Mouse (Mus musculus) right cerebral cortex, adult 18-20 months (tissue): Measurements from ENCODE around the gene Hist1h3d.
"Not testable (repeated sequence)": the region's sequence is repeated elsewhere in the genome, so short reads cannot be mapped to it uniquely, and the experiment has no call there.

ENCODE experiments used
- DNase-seq: peaks from one replicate; pipeline ENCODE4 v3.0.0; 2022; ENCODE audit warnings: mixed read lengths

The Hist1h3d gene

DNA sequence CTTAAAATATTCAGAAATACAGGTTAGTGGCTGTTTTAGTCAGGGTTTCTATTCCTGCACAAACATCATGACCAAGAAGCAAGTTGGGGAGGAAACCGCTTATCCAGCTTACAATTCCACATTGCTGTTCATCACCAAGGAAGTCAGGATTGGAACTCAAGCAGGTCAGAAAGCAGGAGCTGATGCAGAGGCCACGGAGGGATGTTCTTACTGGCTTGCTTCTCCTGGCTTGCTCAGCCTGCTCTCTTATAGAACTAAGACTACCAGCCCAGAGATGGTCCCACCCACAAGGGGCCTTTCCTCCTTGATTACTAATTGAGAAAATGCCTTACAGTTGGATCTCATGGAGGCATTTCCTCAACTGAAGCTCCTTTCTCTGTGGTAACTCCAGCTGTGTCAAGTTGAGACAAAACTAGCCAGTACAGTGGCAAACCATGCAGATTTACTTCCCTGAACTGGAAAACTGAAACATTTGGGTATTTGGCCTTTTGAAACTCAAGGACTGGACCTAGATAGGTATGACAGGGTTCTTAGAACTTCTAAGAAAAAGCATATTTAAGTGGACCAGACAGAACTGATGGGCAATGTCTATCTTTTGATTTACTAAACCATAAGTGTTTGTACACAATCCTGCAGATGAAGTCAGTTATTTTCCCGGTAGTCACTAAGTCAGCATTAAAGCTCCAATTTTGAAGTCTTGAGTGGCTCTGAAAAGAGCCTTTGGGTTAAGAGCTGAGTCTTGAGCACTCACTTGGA lies 33.2 kb upstream of the Hist1h3d start:
- not testable (repeated sequence) for DNase-seq

DNA sequence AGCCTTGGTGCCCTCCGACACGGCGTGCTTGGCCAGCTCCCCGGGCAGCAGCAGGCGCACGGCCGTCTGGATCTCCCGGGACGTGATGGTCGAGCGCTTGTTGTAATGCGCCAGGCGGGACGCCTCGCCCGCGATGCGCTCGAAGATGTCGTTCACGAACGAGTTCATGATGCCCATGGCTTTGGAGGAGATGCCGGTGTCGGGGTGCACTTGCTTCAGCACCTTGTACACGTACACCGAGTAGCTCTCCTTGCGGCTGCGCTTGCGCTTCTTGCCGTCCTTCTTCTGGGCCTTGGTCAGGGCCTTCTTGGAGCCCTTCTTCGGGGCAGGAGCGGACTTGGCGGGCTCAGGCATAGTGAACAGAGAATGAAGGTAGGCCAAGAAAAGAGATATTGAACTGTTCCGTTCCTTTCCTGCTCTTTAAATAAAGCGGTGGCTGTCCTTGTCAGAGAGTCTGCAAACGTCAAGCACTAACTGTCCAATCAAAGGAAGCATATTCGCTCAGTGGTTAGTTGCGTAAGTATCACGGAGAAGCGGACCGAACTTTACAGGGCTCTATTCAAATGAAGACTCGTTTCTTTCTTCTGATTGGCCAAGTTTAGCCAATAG lies 32.5 kb upstream of the Hist1h3d start, which contains the start of gene Hist1h2bh:
Gene Hist1h2bh, minus strand, starts transcription at position 394 of the 609 bp plus-strand sequence.
- DNase-seq: peak; percentile 89

DNA sequence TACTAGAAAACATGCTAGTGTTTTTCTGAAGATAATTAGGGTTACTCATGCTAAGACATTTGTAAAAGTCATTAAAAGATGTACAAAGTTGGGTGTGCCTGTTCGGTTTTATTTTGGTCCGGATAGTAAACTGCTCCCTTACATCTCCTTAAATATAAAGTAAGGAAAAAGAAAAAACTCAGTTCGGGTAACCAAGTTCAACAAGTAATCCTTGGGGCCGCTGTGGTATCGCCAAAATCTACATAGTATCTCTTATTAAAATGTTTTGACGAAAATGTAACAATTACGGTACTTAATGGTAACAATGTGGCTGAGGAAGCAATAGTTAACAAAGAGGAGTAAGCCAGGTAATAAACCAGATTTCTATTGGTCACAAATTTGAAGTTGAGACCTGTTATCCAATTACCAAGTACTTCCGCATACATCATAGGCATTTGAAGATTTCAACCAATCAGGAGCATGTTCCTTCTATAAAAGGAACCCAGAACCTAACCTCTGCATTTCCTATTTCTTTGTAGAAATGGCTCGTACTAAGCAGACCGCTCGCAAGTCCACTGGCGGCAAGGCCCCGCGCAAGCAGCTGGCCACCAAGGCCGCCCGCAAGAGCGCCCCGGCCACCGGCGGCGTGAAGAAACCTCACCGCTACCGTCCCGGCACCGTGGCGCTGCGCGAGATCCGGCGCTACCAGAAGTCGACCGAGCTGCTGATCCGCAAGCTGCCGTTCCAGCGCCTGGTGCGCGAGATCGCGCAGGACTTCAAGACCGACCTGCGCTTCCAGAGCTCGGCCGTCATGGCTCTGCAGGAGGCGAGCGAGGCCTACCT lies 31.4 kb upstream of the Hist1h3d start, which contains the start of gene Hist1h3f:
Gene Hist1h3f, plus strand, starts transcription at position 88 of the 822 bp plus-strand sequence.
- peak; percentile 83 for DNase-seq

DNA sequence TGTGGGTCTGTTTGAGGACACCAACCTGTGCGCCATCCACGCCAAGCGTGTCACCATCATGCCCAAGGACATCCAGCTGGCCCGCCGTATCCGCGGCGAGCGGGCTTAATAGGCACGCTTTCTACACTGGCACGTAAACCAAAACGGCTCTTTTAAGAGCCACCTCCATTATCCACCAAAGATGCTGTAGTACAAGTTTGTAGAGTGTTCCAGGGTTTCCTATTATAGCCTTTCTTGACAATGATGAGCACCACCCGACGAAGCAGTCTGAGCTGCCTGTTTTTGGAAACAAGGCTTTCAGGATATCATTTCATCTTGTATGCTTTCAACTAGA lies 30.8 kb upstream of the Hist1h3d start:
- DNase-seq: not testable (repeated sequence)

DNA sequence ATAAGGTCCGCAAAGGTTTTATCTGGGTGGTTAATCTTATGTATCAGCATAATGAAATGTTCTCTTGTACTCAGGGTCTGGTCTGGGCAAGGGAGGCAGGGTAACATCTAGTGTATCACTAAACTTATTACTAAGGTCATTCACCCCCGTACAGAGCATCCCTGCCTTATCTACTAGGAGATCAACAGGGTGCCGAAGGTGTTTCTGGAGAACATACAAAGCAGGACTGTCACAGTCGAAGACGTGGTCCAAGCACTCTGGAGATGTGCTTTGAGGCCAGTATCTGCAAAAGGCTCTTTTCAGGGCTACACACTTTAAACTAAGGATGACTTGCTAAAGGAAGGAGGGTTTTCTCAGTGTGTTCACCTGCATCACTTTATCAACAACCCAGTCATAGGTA lies 28.9 kb upstream of the Hist1h3d start:
- no peak for DNase-seq

DNA sequence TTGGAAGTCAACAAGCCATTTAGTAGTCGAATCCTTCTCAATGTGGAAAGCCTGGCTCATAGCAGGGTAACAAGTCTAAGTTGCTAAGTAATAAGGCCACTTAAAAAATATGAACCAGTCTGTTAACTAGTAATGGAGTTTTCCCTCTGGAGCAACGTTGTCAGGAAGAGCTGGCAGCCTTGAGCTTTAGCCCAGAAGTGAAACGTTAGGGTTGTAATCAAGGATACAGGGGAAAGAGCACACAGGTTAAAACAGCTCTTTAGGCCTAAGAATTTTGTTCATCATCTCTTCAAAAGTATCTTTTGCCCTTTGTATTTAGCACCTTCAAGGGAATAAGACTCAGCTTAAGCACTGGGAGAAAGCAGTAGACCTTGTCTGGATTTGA lies 24.8 kb upstream of the Hist1h3d start:
- no peak for DNase-seq

DNA sequence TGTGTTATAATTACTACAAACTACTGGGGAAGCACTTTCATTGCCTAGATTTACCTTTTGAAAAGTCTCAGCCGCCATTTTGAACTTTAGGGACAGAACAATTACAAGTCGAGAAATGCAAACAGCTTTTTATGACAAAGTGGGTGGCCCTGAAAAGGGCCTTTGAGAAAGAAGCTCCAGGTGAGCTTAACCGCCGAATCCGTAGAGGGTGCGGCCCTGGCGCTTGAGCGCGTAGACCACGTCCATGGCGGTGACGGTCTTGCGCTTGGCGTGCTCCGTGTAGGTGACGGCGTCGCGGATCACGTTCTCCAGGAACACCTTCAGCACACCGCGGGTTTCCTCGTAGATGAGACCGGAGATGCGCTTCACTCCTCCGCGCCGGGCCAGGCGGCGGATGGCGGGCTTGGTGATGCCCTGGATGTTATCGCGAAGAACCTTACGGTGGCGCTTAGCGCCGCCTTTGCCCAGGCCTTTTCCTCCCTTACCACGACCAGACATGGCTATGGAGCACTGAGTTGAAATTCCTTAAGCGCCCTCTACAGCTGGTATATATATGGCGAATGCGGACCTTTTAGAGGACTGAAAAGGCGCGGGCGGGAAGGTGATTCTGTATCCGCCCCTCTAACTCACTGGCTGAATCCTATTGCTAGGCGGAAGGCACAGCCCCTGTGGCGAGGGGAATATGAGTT lies 24.3 kb upstream of the Hist1h3d start, which contains the start of gene Hist1h4f:
Gene Hist1h4f, minus strand, starts transcription at position 503 of the 689 bp plus-strand sequence.
- DNase-seq: peak; percentile 93

DNA sequence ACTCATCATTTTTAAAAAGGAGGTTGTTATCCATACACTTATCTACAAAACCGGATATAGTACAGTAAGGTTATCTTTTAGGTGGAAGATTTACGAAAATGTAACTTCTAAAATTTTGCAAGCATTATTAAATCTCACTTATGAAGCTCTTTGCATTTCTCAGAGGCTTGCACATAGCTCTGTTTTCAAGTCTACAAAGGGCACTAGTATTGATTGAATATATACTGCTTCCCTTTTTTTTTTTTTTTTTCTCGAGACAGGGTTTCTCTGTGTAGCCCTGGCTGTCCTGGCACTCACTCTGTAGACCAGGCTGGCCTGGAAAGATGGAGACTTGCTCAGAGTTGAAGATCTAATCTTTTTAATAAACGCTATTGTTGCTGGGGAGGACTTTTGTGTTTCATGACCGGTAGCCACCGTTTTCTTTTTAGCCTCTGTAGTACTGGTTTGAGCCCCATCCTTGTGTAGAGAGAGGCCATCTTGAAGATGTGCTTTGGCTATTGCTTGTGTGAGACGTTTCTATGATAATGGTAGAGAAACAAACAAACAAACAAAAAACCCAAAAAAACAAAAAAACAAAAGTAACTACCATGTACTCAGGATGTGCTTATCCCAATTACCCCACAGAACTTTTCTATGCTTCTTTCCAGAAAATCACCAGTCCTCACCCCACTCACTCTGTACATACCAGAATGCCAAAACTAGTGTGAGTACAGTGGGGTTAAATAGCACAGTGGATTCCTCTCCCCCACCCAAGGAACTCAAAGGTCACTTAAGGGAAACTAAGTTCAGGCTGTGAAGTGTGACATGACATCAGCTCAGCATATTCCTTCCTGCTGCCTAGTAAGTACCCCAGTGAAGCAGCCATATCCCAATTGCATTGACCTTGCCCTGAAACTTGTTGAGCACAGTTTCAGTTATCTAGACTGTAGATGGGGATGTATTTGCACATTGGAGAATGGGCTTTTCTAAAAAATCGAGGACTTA lies 23.3 kb upstream of the Hist1h3d start:
- no peak for DNase-seq

DNA sequence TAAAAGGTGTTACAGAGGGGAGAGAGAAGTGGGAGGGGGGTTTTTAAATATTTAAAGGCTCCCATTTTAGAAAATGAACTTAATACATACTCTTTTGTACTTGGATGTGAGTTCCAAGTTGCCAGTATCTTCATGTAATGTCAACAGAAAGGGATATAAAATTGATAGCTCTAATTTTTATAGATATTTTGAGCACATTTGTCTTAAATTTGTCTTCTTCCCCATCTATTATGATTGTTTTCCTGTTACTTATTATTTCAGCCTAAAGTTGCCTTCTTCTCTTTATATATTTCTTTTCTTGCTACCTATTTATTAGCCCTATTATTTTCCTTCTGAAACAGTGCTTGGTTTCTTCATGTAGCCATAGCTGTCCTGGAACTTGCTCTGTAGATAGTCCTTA lies 22.6 kb upstream of the Hist1h3d start, which contains the start of gene Hist1h1d:
Gene Hist1h1d, plus strand, starts transcription at position 301 of the 400 bp plus-strand sequence.
- no peak for DNase-seq

DNA sequence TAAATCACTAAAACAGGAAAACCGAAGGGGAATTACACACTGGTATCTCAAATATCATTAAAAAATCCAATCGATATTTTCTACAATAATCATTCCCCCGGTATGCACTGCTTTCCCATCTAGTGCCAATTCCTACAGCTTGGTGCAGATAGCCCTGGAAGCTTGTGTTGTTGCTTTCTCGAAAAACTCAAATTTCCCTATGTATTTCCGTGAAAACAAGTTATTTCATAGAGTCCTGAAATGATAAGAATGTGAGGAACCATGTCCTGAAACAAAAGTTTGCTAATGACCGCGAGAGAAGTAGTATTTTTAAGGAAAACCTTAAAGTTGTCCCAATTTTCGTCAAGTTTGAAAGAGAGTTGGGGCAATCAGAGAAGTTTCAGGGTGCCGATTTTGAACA lies 21.2 kb upstream of the Hist1h3d start:
- no peak for DNase-seq

DNA sequence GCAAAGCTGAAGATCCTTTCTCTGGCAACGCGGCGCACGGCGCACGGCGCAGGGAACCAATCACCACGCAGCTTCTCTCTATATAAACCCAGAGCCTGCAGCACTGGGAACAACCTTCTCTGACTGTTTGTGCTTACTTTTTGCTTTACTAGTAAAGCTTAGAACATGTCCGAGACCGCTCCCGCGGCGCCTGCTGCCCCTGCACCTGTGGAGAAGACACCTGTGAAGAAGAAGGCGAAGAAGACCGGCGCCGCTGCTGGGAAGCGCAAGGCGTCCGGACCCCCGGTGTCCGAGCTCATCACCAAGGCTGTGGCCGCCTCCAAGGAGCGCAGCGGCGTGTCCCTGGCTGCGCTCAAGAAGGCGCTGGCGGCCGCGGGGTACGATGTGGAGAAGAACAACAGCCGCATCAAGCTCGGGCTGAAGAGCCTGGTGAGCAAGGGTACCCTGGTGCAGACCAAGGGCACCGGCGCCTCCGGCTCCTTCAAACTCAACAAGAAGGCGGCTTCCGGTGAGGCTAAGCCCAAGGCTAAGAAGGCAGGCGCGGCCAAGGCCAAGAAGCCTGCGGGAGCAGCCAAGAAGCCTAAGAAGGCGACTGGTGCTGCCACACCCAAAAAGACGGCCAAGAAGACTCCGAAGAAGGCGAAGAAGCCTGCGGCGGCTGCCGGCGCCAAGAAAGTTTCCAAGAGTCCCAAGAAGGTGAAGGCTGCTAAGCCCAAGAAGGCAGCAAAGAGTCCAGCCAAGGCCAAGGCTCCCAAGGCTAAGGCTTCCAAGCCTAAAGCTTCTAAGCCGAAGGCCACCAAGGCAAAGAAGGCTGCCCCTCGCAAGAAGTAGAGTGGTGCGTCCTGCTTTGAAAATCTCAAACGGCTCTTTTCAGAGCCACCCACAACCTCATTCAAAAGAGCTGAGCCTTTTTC lies 20.4 kb upstream of the Hist1h3d start:
- peak; percentile 86 for DNase-seq

DNA sequence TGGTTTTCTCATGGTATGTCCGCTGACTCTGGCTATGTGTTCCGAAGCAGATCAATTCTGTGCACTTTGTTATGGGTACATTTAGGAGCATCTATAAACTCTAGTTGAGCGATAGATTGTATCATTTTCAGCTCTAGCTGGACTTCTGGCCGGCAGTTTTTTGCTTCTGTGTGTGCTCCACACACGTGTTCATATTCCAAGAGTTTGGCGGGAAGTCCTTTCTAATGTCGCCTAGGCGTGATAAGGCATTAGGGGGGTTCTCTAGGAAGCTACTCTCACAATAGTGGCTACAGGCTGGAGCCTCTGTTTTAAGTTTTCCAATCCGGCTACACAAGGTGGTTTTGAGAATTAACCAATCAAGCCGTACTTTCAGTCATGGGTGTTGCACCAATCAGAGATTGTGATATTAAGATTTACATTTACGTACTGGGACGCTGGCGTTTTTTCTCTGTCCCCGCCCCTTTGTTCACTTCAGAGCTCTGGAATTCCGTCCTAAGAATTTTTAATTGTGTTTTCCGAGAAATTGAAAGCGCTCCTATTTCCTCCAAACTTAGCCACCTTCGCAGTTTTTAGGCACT lies 19.6 kb upstream of the Hist1h3d start:
- DNase-seq: peak; percentile 80

DNA sequence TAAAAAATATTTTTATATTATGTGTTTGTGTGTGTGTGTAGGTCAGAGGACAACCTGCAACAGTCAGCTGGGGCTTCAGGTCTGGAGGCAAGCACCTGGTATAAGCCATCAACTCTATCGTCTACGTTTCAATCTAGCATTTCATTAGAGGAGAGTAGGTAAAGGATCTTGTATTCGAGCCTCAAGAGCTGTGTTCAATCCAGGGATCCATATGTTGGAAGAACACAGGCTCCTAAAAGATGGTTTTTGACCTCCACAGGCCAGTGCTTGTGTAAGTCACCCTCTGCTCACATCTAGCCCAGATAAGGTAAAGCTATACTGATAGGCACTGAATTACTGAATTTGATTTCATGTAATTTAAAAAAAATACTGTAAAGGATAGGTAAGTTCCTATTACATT lies 18.7 kb upstream of the Hist1h3d start:
- DNase-seq: no peak

DNA sequence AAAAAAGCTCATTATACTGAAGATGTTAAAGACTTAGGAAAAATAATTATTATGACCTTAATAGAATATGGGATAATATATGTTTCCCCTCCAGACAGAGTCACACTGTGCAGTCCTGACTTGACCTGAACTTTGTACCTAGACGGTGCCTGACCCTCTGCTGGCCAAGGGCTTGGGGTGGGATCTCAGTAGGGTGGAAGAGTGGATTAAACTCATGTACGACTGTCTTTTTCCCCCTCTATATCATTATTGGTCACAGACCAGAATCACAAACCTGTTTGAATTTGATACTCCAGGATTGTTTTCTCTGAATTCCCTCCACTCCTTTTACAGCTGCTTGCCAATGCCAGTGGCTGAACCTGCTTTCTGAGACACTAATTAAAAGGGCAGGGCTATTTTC lies 14.9 kb upstream of the Hist1h3d start:
- DNase-seq: not testable (repeated sequence)

DNA sequence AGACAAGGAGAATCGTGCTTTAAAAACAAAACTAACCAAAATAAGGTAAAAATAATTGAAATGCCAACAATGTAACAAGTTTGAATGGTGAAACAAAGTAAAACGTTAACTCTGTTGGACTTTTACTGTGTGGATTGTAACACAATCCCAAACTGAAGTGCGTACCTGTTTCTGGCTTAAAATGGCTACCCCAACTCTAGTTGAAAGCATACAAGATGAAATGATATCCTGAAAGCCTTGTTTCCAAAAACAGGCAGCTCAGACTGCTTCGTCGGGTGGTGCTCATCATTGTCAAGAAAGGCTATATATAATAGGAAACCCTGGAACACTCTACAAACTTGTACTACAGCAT lies 14.1 kb upstream of the Hist1h3d start:
- not testable (repeated sequence) for DNase-seq

DNA sequence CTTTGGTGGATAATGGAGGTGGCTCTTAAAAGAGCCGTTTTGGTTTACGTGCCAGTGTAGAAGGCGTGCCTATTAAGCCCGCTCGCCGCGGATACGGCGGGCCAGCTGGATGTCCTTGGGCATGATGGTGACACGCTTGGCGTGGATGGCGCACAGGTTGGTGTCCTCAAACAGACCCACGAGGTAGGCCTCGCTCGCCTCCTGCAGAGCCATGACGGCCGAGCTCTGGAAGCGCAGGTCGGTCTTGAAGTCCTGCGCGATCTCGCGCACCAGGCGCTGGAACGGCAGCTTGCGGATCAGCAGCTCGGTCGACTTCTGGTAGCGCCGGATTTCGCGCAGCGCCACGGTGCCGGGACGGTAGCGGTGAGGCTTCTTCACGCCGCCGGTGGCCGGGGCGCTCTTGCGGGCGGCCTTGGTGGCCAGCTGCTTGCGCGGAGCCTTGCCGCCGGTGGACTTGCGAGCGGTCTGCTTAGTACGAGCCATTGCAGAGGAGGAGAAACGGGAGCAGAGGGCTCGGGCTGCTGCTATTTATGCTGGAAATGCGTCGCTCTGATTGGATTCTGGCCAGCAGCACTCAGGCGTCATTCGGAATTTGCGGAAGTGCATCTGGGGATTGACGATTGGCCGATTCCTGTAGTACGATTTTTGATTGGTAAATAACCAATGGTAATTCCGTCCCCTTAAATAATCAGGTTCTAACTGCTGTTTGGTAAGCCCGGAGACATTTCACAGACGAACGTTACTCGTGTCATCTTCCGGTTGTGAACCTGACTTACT lies 13.5 kb upstream of the Hist1h3d start, which contains the start of gene Hist1h3e:
Gene Hist1h3e, minus strand, starts transcription at position 487 of the 777 bp plus-strand sequence.
- peak; percentile 93 for DNase-seq

DNA sequence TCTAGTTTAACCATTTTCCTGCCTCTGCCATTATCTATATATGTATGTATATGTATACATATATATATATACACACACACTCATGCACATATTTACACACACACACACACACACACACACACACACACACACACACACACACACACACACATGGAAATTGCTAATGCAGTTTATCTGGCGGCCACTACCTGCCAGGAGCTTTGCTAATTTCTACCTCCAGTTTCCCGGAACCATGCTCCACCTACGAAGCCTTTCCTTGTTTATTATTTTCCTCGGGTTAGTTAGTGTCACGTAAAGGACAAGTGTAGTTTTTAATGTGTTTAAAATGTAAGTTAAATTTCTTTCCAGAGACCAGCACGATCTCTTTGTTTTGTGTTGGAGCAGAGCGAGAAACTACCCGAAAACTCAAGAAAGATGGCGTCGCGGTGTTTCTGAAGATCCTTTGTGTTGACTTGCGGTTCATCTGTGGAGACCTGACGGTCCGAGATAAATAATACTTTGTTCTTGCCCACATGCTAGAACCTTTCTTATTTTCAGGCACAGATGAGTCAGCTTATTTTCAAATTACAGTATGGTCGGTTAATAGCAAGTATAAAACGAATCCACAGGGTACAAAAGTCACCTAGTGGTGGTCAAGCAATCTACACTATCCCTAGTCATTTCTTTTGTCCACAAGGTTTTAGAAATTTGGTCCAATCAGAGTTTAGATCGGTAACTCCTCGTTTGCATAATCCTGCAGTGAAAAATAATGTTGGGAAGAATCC lies 12.7 kb upstream of the Hist1h3d start:
- DNase-seq: no peak

DNA sequence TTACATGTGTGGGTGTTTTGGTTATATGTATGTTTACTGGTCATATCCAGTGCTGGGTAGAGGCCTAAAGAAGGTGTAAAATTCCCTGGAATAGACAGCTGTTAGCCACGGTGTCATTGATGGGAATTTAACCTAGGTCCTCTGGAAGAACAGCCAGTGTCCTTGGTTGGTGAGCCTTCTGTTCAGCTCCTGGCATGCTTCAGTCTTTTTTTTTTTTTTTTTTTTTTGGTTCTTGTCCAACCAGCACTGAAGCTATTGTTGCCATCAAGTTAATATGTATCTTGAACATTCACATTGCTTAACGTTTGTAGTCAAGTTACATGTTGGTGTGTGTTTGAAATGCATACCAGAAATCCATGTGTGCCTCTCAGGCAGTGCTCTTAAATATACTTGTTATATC lies 11.1 kb upstream of the Hist1h3d start:
- no peak for DNase-seq
